Mouse (Mus musculus) CH12.LX (cell line): ENCODE results near the gene G430095P16Rik. TPM values are rescaled to one million over a fixed set of nuclear protein-coding genes. Genes with fewer than 3 reads are reported as not detected.

Experiments used
- DNase-seq: peaks from one replicate; pipeline ENCODE4 v3.0.0-alpha.2; 2013; ENCODE audit errors: extremely low read depth
- H3K27ac ChIP-seq: 2 replicates; pipeline ENCODE4 v1.5.1; 2012; ENCODE audit warnings: low read depth, mild to moderate bottlenecking, control low read depth, moderate library complexity; ENCODE audit not compliant: insufficient read depth
- H3K27me3 ChIP-seq: replicated peaks from 2 replicates; pipeline ENCODE3; 2012; ENCODE audit warnings: inconsistent platforms
- H3K36me3 ChIP-seq, 2 experiments: replicated peaks in 1 of 2; 2 replicates each; pipeline versions ENCODE3 to v1.6.1; 2012; ENCODE audit warnings: inconsistent platforms in 1 of 2, low read length in 1 of 2, mild to moderate bottlenecking in 1 of 2, mixed read lengths in 1 of 2, moderate library complexity in 1 of 2; ENCODE audit not compliant: control insufficient read depth in 1 of 2, insufficient read depth in 1 of 2
- H3K4me1 ChIP-seq, 2 experiments: 2 replicates each; pipeline ENCODE4 v1.6.1; 2012; ENCODE audit warnings: inconsistent platforms in 1 of 2, moderate library complexity in 1 of 2; ENCODE audit not compliant: insufficient read depth in 2 of 2, control insufficient read depth in 1 of 2
- H3K4me2 ChIP-seq: 2 replicates; pipeline ENCODE4 v1.6.1; 2012; ENCODE audit warnings: low read depth, mild to moderate bottlenecking, control low read depth; ENCODE audit not compliant: poor library complexity, insufficient read depth, severe bottlenecking
- H3K4me3 ChIP-seq, 3 experiments: fragments of 150-350 bp in 1 of 3; sonication (generic) in 1 of 3; replicated peaks in 1 of 3; 2 replicates each; pipeline versions ENCODE3 to v1.5.1; 2011 to 2012; ENCODE audit warnings: low read depth in 2 of 3, low read length in 2 of 3, mild to moderate bottlenecking in 2 of 3, moderate library complexity in 2 of 3, control low read depth in 1 of 3, improper control_type of control experiment in 1 of 3, inconsistent platforms in 1 of 3, mixed read lengths in 1 of 3; ENCODE audit not compliant: poor library complexity in 1 of 3
- H3K79me2 ChIP-seq: replicated peaks from 2 replicates; pipeline ENCODE4 v1.6.1; 2012; ENCODE audit warnings: mild to moderate bottlenecking, moderate library complexity; ENCODE audit not compliant: control insufficient read depth, poor library complexity, insufficient read depth, severe bottlenecking; ENCODE audit errors: extremely low read depth
- H3K9ac ChIP-seq: 2 replicates; pipeline ENCODE4 v1.6.1; 2012; ENCODE audit warnings: low read depth, mild to moderate bottlenecking, control low read depth, moderate library complexity; ENCODE audit not compliant: insufficient read depth
- H3K9me3 ChIP-seq: replicated peaks from 2 replicates; pipeline ENCODE3; 2012; ENCODE audit warnings: low read length, inconsistent platforms, mixed read lengths
- BHLHE40 ChIP-seq: IDR thresholded peaks from 2 replicates; pipeline ENCODE4 v1.6.1; 2011; ENCODE audit warnings: mild to moderate bottlenecking, low read depth, low read length, improper control_type of control experiment
- E2F4 ChIP-seq: IDR thresholded peaks from 2 replicates; pipeline ENCODE4 v1.6.1; 2011; ENCODE audit warnings: low read depth, low read length, improper control_type of control experiment; ENCODE audit not compliant: insufficient replicate concordance
- ELF1 ChIP-seq: IDR thresholded peaks from 2 replicates; pipeline ENCODE4 v1.6.1; 2014; ENCODE audit warnings: low read depth, mild to moderate bottlenecking, inconsistent platforms, low read length, improper control_type of control experiment
- EP300 ChIP-seq: IDR thresholded peaks from 2 replicates; pipeline ENCODE4 v1.6.1; 2011; ENCODE audit warnings: low read length, improper control_type of control experiment
- ETS1 ChIP-seq: conservative IDR thresholded peaks from 2 replicates; pipeline ENCODE4 v1.6.1; 2012; ENCODE audit warnings: low read depth, mild to moderate bottlenecking, inconsistent platforms, low read length, improper control_type of control experiment, moderate library complexity
- GABPA ChIP-seq: IDR thresholded peaks from 2 replicates; pipeline ENCODE4 v1.6.1; 2012; ENCODE audit warnings: low read depth, low read length, improper control_type of control experiment, inconsistent platforms; ENCODE audit not compliant: insufficient replicate concordance
- HCFC1 ChIP-seq: IDR thresholded peaks from 2 replicates; pipeline ENCODE4 v1.6.1; 2012; ENCODE audit warnings: low read depth, mild to moderate bottlenecking, inconsistent platforms, low read length, improper control_type of control experiment
- KAT2A ChIP-seq: IDR thresholded peaks from 2 replicates; pipeline ENCODE4 v1.6.1; 2012; ENCODE audit warnings: low read length, improper control_type of control experiment, inconsistent platforms; ENCODE audit not compliant: insufficient replicate concordance
- MEF2A ChIP-seq: IDR thresholded peaks from 2 replicates; pipeline ENCODE4 v1.6.1; 2014; ENCODE audit warnings: low read depth, mild to moderate bottlenecking, inconsistent platforms, low read length, improper control_type of control experiment, borderline replicate concordance
- NRF1 ChIP-seq: IDR thresholded peaks from 2 replicates; pipeline ENCODE4 v1.6.1; 2014; ENCODE audit warnings: low read depth, mild to moderate bottlenecking, inconsistent platforms, low read length, improper control_type of control experiment, moderate library complexity
- POLR2A ChIP-seq: IDR thresholded peaks from 2 replicates; pipeline ENCODE4 v1.6.1; 2011; ENCODE audit warnings: low read depth, mild to moderate bottlenecking, improper control_type of control experiment, low read length
- RAD21 ChIP-seq: IDR thresholded peaks from 2 replicates; pipeline ENCODE4 v1.6.1; 2011; ENCODE audit warnings: low read depth, mild to moderate bottlenecking, low read length, improper control_type of control experiment, moderate library complexity
- RCOR1 ChIP-seq: conservative IDR thresholded peaks from 2 replicates; pipeline ENCODE4 v1.6.1; 2012; ENCODE audit warnings: low read depth, mild to moderate bottlenecking, inconsistent platforms, low read length, improper control_type of control experiment
- SIN3A ChIP-seq: IDR thresholded peaks from 2 replicates; pipeline ENCODE4 v1.6.1; 2012; ENCODE audit warnings: low read length, improper control_type of control experiment, inconsistent platforms
- USF1 ChIP-seq: IDR thresholded peaks from 2 replicates; pipeline ENCODE4 v1.6.1; 2014; ENCODE audit warnings: low read depth, mild to moderate bottlenecking, inconsistent platforms, low read length, improper control_type of control experiment
- ZC3H11A ChIP-seq: IDR thresholded peaks from 2 replicates; pipeline ENCODE4 v1.6.1; 2012; ENCODE audit warnings: low read depth, mild to moderate bottlenecking, inconsistent platforms, low read length, improper control_type of control experiment
- ZMIZ1 ChIP-seq: IDR thresholded peaks from 2 replicates; pipeline ENCODE4 v1.6.1; 2012; ENCODE audit warnings: low read depth, mild to moderate bottlenecking, inconsistent platforms, low read length, improper control_type of control experiment
- ZNF384 ChIP-seq: IDR thresholded peaks from 2 replicates; pipeline ENCODE4 v1.6.1; 2012; ENCODE audit warnings: low read depth, low read length, improper control_type of control experiment, inconsistent platforms
- dilution Hi-C: fragments of 300-500 bp; cut with MboI; formaldehyde crosslinking; loops from 2 replicates; pipeline ENCODE4 v1.14.3; 2020; ENCODE audit warnings: low sequenced_read_pairs; ENCODE audit not compliant: extremely low pct_unique_long_range_greater_than_20kb, extremely low pct_ligation_motif_present
- in situ Hi-C: fragments of 300-500 bp; cut with MboI; formaldehyde crosslinking; loops from 3 replicates; pipeline ENCODE4 v1.14.3; 2019; ENCODE audit warnings: low sequenced_read_pairs, low pct_ligation_motif_present, low pct_unique_long_range_greater_than_20kb, mixed read lengths
- polyA plus RNA-seq: library from polyadenylated mRNA; unstranded; fragments of >175 nt; gene quantifications from 2 replicates; pipeline ENCODE4 v1.2.1, GENCODE M21; 2012; ENCODE audit warnings: low read depth; ENCODE audit not compliant: insufficient read length
- total RNA-seq, 2 experiments: library from RNA; depleted of rRNA; stranded (reverse); fragments of 300-350 nt in 1 of 2; fragments of >200 nt in 1 of 2; gene quantifications; 2 replicates each; pipeline ENCODE4 v1.2.3; 2012 to 2014

G430095P16Rik gene
- total and polyA plus RNA-seq, 3 experiments: 0.17 TPM; not detected in 2

GRCm38 (mm10) chr8:84728474-84728873 is 5.7 kb downstream of the G430095P16Rik start:
- no peak for TF ChIP-seq KAT2A
- TF ChIP-seq ZMIZ1: no peak
- no peak for TF ChIP-seq MEF2A
- no peak for TF ChIP-seq ETS1
- no peak for TF ChIP-seq RAD21
- TF ChIP-seq ELF1: no peak
- no peak for TF ChIP-seq ZC3H11A
- TF ChIP-seq USF1: no peak
- TF ChIP-seq RCOR1: no peak
- no peak for TF ChIP-seq EP300
- no peak for TF ChIP-seq GABPA
- no peak for TF ChIP-seq POLR2A
- no peak for TF ChIP-seq BHLHE40
- TF ChIP-seq E2F4: no peak
- TF ChIP-seq, all 38 proteins: peak for 0
- Histone ChIP-seq H3K27me3 (peaks cover 46% of the 10 kb centered on the region), H3K4me2 (no peak overlapping the region), H3K4me3 (no peak overlapping the region), H3K9ac (no peak overlapping the region), H3K79me2 (no peaks in the 10 kb centered on the region), H3K36me3 (no peaks in the 10 kb centered on the region), H3K27ac (no peak overlapping the region), H3K4me1 (peaks cover 1 to 15% of the 10 kb centered on the region in 2 experiments; a peak in 3 of 4 replicates), H3K9me3 (no peaks in the 10 kb centered on the region)
- dilution Hi-C loops (no loop called here), in situ Hi-C loops (no loop called here)
- no peak for DNase-seq

- Histone ChIP-seq H3K27me3 (peaks cover 55% of the 10 kb centered on the region), H3K4me3 (no peak overlapping the region), H3K27ac (no peak overlapping the region), H3K9ac (no peak overlapping the region), H3K36me3 (no peaks in the 10 kb centered on the region), H3K4me1 (peaks cover 0 to 7% of the 10 kb centered on the region in 2 experiments; a peak in 3 of 4 replicates), H3K79me2 (no peaks in the 10 kb centered on the region), H3K4me2 (no peak overlapping the region), H3K9me3 (no peaks in the 10 kb centered on the region)
- TF ChIP-seq HCFC1 (no peak), NRF1 (peak; percentile 43; the same call in 1 of the 2 replicates), ZNF384 (no peak), SIN3A (no peak)
- DNase-seq: no peak
- in situ Hi-C loops: no loop called here
- dilution Hi-C loops: no loop called here
These were observed 7.1 kb downstream of the G430095P16Rik start for GRCm38 (mm10) chr8:84729921-84730362.
